Mouse (Mus musculus) MEL (cell line): Measurements from ENCODE around the gene Hdac7.

Experiments
- CTCF ChIP-seq, 3 experiments: IDR thresholded peaks in 2 of 3; conservative IDR thresholded peaks in 1 of 3; 2 replicates each; pipeline ENCODE4 v1.5.1; 2011 to 2012; ENCODE audit warnings: low read length in 3 of 3, low read depth in 2 of 3, mild to moderate bottlenecking in 2 of 3, improper control_type of control experiment in 1 of 3, inconsistent platforms in 1 of 3, mixed read lengths in 1 of 3, moderate library complexity in 1 of 3; ENCODE audit not compliant: control insufficient read depth in 1 of 3, insufficient read depth in 1 of 3, poor library complexity in 1 of 3, severe bottlenecking in 1 of 3
- EP300 ChIP-seq, 2 experiments: IDR thresholded peaks; 2 replicates each; pipeline ENCODE4 v1.6.1; 2011; ENCODE audit warnings: improper control_type of control experiment in 2 of 2, low read length in 2 of 2, low read depth in 1 of 2, mild to moderate bottlenecking in 1 of 2
- HCFC1 ChIP-seq: IDR thresholded peaks from 2 replicates; pipeline ENCODE4 v1.6.1; 2012; ENCODE audit warnings: low read depth, mild to moderate bottlenecking, inconsistent platforms, low read length, improper control_type of control experiment, moderate library complexity
- MAFK ChIP-seq: IDR thresholded peaks from 2 replicates; pipeline ENCODE4 v1.6.1; 2011; ENCODE audit warnings: low read depth, mild to moderate bottlenecking, low read length, improper control_type of control experiment, borderline replicate concordance
- MAZ ChIP-seq: IDR thresholded peaks from 2 replicates; pipeline ENCODE4 v1.6.1; 2012; ENCODE audit warnings: low read depth, mild to moderate bottlenecking, inconsistent platforms, low read length, improper control_type of control experiment
- NELFE ChIP-seq: IDR thresholded peaks from 2 replicates; pipeline ENCODE4 v1.6.1; 2011; ENCODE audit warnings: low read depth, low read length, improper control_type of control experiment
- POLR2A ChIP-seq, 2 experiments: IDR thresholded peaks; 2 replicates each; pipeline ENCODE4 v1.6.1; 2011 to 2012; ENCODE audit warnings: low read length in 2 of 2, mild to moderate bottlenecking in 2 of 2, control low read depth in 1 of 2, improper control_type of control experiment in 1 of 2, low read depth in 1 of 2, moderate library complexity in 1 of 2; ENCODE audit not compliant: control insufficient read depth in 1 of 2, insufficient read depth in 1 of 2, poor library complexity in 1 of 2
- RAD21 ChIP-seq: IDR thresholded peaks from 2 replicates; pipeline ENCODE4 v1.6.1; 2011; ENCODE audit warnings: mild to moderate bottlenecking, low read depth, low read length, improper control_type of control experiment
- SMC3 ChIP-seq: IDR thresholded peaks from 2 replicates; pipeline ENCODE4 v1.6.1; 2011; ENCODE audit warnings: low read depth, low read length, improper control_type of control experiment
- TAL1 ChIP-seq: IDR thresholded peaks from 2 replicates; pipeline ENCODE4 v1.6.1; 2012; ENCODE audit warnings: mild to moderate bottlenecking, inconsistent platforms, low read length, moderate library complexity, mixed read lengths
- TCF12 ChIP-seq: IDR thresholded peaks from 2 replicates; pipeline ENCODE4 v1.6.1; 2014; ENCODE audit warnings: low read depth, mild to moderate bottlenecking, inconsistent platforms, low read length, improper control_type of control experiment, moderate library complexity
- ZKSCAN1 ChIP-seq: IDR thresholded peaks from 2 replicates; pipeline ENCODE4 v1.6.1; 2012; ENCODE audit warnings: low read depth, mild to moderate bottlenecking, inconsistent platforms, low read length, improper control_type of control experiment, moderate library complexity
- ZNF384 ChIP-seq: IDR thresholded peaks from 2 replicates; pipeline ENCODE4 v1.6.1; 2012; ENCODE audit warnings: low read depth, mild to moderate bottlenecking, inconsistent platforms, low read length, improper control_type of control experiment

DNA sequence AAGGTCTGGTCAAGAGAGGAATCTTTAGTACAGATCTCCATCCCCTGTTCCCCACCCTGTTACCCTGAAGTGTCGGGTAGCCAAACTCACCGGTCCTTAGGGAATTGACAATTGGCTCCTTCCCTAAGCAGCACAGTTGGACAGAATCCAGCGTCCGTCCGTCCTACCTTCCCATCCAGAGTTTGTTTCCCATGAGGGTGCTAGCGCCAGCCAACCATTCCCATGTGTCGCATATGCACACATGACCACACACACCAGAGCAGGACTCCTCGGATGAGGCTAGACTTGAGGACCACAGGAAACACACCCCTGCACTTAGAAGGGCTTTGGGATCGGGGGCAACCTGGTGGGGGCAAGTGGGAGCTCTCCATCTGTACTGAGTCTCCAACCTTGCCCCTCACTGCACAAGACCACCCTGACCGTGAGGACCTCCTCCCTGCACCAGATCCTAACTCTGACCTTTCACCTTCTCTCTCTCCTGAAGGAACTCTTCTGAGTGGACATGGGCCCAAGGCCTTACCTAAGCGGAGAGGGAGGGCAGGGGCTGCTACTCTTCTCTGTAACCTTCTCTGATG is 53.1 kb downstream of the Hdac7 start:
- no peak for TF ChIP-seq TCF12
- TF ChIP-seq EP300 (IDR thresholded peaks at IDR 0.05; ENCODE audit: low read depth in 1 of 2, low read length in 2 of 2), result no peak
- no peak for TF ChIP-seq RAD21
- TF ChIP-seq NELFE, result no peak
- no peak for TF ChIP-seq CTCF (IDR thresholded peaks at IDR 0.05 in 2 of 3, conservative IDR thresholded peaks at IDR 0.05 in 1 of 3; ENCODE audit: control insufficient read depth in 1 of 3, insufficient read depth in 1 of 3, low read depth in 2 of 3, low read length in 3 of 3, poor library complexity in 1 of 3, severe bottlenecking in 1 of 3)
- no peak for TF ChIP-seq TAL1
- TF ChIP-seq POLR2A (IDR thresholded peaks at IDR 0.05; ENCODE audit: control insufficient read depth in 1 of 2, insufficient read depth in 1 of 2, low read depth in 1 of 2, low read length in 2 of 2, poor library complexity in 1 of 2), result peak in 1 of 2 experiments; percentile 57; a peak in 2 of 4 replicates
- no peak for TF ChIP-seq SMC3
- TF ChIP-seq ZNF384, result no peak
- no peak for TF ChIP-seq MAZ
- no peak for TF ChIP-seq MAFK
- TF ChIP-seq HCFC1, result no peak
- no peak for TF ChIP-seq ZKSCAN1
